Mouse (Mus musculus) cerebellum, postnatal 36 days (tissue): Measurements from ENCODE around the gene Plek.

Experiments used
- DNase-seq, 2 experiments: peaks; one replicate each; pipeline ENCODE4 v3.0.0; 2021 to 2022; ENCODE audit warnings: mixed read lengths in 2 of 2

Plek gene

DNA sequence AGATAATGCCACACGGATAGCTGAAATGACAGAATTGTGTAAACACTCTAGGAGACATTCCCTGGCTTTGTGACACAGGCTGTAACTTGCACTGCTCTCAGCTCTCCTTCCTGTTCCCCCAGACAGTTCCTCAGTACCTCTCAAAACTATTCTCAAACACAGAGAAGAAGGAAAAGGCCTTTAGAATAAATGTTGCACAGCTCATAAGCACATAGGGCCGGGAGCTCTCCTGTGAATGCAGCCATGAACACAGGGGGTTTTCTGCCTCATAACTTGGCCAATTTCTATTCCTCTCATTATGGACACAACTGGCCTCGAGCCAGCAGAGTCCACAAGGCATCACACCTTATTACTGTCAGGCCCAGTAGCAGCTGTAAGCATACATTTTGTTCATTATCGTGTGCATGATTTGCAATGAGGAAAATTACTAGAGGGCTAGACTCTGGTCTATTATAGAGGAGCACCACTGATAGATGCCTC lies 110.2 kb downstream of the Plek start:
- no peak for DNase-seq

DNA sequence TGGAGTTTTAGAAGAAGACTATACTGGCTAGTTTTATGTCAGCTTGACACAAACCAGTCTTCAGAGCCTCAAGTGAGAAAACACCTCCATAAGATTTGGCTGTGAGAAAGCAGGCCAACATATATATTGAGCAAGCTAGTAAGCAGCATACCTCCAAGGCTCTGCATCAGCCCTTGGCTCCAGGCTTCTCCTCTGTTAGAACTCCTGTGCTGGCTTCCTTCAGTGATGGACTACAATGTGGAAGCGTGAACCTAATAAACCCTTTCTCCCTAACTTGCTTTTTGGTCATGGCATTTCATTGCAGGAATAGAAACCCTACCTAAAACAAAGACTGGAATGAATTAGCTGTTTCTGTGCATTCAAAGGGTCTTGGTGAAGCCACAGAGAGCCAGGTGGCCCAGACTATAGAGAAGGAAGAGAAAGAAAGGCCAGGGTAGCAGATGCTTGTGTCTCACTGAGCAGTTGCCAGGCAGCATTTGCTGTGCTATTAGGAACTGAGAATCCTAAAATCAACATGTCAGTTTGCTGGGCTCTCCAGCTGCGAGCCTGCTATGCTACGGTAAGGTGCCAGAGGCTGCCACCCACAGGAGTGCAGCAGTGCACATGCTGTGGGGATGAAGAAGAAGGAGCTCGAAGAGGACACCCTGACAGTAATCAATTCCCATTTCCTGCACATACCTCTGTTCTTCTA lies 110.9 kb downstream of the Plek start:
- DNase-seq = no peak

DNA sequence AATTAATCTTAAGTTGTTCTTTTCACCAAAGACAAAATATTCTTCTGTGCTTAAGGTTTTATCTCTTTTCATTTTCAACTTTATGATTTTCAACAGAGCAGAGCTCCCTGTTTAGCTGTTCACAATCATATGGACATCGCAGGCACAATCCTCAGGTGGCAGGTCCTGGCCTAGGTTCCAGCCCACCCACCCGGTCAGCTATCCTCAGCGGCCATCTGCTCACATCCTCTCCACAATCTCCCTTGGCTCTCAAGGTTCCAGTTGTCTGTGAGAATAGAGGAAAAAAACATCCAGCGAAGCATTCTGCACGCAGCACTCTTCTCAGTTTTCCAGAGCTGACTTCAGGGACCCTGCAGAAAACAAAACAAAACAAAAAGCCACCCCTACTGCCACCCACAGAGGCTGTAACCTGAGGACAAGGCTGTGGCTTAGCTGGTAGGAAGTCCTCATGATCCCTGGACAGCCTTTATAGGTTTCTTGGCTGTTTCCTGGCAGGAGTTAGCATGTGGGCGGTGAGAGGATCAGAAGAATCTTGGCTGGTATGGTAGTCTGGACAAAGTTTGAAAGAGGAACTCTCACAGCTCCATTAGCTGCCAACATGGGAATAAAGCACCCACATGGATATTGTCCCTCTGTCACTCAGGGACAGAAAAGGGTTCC lies 116.5 kb downstream of the Plek start:
- DNase-seq = no peak

DNA sequence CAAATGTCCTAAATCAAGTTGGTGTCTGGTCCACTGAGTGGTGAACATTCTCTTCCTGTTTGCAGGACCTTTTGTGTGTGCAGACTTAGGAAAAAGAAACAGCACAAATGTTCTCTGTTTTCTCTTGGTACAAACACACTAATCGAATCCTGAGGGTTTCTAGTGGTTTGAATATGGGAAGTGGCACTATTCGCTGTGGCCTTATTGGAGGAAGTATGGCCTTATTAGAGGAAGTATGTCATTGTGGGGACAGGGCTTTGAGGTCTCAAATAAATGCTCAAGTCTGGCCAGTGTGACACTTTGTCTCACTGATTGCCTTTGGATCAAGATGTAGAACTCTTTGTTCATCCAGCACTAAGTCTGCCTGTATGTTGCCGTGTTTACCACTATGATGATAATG lies 120.0 kb downstream of the Plek start:
- no peak for DNase-seq
